Mouse (Mus musculus) megakaryocyte-erythroid progenitor cell, adult 5-6 weeks (primary cell): Measurements from ENCODE around the gene Zfp825. TPM values are rescaled to one million over a fixed set of nuclear protein-coding genes. Genes with fewer than 3 reads are reported as not detected.
A peak's percentile ranks its signal among the peaks of the same experiment; 100 is the strongest.
"Not testable (repeated sequence)": the region's sequence is repeated elsewhere in the genome, so short reads cannot be mapped to it uniquely, and the experiment has no call there.

ENCODE experiments used
- ATAC-seq: replicated peaks from 2 replicates; pipeline ENCODE4 v1.8.0; 2016; ENCODE audit warnings: mild to moderate bottlenecking, inconsistent platforms; ENCODE audit not compliant: severe bottlenecking, poor library complexity, low FRiP score, low TSS enrichment
- total RNA-seq, 2 experiments: library from RNA; stranded (forward) in 1 of 2; stranded (reverse) in 1 of 2; fragments of 200-1000, 215-1000 nt in 1 of 2; fragments of >200 nt in 1 of 2; fragmentation: Nextera tagmentation in 1 of 2; gene quantifications; 2 replicates each; pipeline ENCODE4 v1.2.3; 2014 to 2017

Gene Zfp825
- total RNA-seq (2014; fragmentation: Nextera tagmentation) (10.5 and 15.8 TPM in 2 replicates), total RNA-seq (2017) (3.4 and 15.7 TPM in 2 replicates)

DNA sequence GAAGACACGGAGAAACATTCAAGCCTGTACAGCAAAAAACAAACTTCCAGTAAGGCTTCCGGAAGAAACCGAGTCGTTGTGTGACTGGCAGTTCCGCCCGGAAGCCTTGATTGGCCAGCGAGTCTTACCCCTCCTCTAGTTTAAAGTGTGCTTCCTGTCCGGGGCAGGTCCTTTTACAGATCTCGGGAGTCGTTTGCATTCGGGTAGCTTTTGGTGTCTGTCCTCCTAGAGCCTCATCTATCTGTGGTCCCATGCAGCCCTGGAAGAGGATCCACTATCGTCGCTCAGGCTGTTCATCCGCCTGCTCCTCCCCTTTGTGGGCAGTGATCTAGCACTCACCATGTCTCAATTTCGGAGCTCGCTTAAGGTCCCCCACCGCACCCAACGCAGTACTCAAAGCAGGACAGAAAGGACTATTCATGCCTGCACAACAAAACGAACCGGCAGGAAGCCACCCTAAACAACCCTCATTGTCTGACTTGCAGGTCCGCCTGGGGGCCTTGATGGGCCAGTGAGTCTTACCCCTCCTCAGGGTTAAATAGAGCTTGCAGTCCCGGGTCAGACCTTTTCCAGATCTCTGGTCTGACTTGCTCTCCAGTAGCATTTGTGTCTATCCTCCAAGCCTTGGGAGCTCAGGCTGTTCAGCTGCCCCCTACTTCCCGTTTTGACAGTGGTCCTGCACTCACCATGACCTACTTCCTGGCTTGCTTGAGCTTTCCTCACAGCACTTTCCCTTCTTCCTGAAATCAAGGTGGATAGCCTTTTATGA lies at the start of gene Zfp825:
TSS of gene Zfp825 (minus strand) at position 82 of the 769 bp plus-strand sequence.
- ATAC-seq = peak; percentile 100

DNA sequence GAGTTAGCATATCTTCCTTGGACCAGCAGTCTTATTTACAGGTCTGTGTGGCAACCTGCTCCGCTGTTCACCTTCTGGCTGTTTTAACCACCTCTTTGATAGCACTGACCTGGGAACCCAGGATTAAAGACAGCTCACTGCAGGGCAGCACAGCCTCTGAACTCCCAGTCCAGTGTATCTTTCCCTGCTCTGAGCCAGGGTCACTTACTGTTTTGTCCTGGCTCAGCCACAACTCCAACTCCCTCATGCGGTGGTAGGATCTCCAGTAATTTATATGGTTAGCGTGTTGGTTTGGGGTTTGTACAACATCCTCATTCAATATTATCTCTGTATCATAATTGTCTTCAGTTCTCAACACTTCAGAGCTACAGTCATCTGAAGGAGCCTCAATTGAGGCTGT lies 41.6 kb upstream of the Zfp825 start:
- not testable (repeated sequence) for ATAC-seq

DNA sequence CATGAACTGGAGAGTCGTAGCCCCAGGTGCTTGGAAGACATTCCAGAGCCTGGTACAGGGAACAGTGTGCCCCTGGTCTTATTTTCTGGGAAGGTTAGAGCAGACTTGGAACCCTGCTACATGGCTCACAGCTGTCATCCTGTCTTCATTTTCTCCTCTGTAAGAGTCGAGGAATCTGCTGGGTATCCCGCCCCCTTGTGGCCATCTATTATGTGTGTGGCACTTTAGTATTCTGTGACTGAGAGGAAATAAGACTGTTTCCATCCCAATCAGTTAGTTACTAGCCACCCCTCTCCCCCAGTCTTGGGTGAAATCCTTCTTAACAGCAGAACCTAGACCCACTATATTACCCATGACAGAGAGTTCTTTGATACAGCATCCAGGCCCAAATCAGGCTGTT lies 41.1 kb upstream of the Zfp825 start:
- ATAC-seq = peak; percentile 68

DNA sequence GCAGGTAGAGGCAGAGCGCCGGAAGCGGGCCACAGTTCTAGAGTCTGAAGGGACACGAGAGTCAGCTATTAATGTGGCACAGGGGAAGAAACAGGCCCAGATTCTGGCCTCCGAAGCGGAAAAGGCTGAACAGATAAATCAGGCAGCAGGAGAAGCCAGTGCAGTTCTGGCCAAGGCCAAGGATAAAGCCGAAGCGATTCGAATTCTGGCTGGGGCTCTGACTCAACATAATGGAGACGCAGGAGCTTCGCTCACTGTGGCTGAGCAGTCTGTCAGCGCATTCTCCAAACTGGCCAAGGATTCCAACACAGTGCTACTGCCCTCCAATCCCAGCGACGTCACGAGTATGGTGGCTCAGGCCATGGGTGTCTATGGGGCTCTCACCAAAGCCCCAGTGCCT lies 40.3 kb upstream of the Zfp825 start:
- ATAC-seq = no peak

DNA sequence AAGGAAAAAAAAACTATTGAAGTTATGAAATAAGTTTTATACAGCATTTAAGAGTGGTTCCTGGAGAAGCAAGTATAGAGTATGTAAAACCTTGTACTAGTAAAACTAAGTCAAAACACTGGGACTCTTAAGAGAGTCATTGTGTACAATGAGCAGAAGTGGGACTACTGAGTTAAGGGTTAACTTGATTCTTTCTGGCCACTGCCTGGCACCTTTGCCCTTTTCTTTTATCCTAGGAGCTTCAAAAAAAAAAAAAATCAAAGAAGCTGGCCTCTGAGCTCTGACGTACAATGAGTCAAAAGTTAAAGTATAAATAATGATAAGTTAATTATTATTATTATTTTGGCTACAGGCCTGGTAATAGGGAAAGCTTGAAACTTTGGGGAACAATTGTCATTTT lies 37.5 kb upstream of the Zfp825 start:
- ATAC-seq = not testable (repeated sequence)

DNA sequence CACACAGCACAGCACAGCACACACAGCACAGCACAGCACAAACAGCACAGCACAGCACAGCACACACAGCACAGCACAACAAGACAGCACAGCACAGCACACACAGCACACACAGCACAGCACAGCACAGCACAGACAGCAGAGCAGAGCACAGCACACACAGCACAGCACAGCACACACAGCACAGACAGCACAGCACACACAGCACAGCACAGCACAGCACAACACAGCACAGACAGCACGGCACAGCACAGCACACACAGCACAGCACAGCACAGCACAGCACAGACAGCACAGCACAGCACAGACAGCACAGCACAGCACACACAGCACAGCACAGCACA lies 35.6 kb upstream of the Zfp825 start:
- peak; percentile 79 for ATAC-seq

DNA sequence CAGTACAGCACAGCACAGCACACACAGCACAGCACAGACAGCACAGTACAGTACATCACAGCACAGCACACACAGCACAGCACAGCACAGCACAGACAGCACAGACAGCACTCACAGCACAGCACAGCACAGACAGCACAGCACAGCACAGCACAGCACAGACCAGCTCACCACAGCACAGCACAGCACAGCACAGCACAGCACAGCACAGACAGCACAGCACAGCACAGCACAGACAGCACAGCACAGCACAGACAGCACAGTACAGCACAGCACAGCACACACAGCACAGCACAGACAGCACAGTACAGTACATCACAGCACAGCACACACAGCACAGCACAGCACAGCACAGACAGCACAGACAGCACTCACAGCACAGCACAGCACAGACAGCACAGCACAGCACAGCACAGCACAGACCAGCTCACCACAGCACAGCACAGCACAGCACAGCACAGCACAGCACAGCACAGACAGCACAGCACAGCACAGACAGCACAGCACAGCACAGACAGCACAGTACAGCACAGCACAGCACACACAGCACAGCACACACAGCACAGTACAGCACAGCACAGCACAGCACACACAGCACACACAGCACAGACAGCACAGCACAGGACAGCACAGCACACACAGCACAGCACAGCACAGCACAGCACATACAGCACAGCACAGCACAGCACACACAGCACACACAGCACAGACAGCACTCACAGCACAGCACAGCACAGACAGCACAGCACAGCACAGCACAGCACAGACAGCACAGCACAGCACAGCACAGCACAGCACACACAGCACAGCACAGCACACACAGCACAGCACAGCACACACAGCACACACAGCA lies 35.0 kb upstream of the Zfp825 start:
- 0 out of 2 replicates have a peak, but pooled peaks have one; percentile 50 for ATAC-seq

DNA sequence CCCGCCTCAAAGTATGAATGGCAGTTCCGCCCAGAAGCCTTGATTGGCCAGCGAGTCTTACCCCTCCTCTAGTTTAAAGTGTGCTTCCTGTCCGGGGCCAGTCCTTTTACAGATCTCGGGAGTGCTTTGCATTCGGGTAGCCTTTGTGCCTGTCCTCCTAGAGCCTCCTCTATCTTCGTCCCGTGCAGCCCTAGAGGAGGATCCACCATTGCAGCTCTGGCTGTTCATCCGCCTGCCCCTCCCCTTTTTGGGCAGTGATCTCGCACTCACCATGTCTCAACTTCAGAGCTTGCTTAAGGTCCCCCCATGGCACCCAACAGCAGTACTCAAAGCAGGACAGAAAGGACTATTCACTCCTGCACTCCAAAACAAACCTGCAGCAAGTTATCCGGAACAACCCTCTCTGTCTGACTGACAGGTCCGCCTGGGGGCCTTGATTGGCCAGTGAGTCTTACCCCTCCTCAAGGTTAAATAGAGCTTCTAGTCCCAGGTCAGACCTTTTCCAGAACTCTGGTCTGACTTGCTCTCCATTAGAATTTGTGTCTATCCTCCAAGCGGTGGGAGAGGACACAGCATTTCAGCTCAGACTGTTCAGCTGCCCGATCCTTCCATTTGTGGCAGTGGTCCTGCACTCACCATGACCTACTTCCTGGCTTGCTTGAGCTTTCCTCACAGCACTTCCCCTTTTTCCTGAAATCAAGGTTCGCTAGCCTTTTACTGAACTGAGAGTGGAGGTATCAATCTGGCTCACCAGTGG lies 28.9 kb upstream of the Zfp825 start:
- peak; percentile 99 for ATAC-seq

DNA sequence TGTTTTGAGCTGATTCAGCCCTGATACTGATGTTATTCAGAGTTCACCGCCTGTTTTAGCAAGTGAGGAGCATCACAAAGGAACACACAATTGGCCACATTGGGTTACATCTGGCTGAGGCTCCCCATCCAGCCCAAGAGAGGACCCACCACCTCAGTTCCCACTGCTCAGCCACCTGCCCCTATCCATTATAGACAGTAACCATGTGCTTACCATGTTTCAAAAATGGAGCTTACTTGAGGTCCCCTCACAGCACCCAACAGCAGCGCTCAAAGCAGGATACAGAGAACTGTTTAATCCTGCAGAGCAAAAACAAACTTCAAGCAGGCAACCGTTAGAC lies 28.3 kb upstream of the Zfp825 start:
- ATAC-seq = not testable (repeated sequence)

DNA sequence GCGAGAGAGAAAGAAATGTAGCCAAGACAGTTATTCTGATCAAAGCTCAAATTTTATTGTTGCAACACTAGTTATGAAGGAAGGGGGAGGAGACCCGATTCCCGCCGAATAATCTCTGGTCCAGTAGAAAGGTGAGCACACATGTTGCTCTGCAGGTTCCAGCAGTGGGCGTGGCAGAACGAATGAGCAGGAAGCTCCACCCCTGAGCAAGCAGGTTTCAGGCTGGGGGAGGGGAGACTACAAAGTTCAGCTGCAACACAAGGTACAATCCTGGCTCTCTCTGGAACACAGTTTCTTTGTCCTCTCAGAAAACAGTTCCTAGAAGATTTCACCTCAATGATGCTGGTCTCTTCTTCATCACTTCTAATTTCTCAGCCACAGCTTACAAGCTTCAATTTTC lies 14.2 kb upstream of the Zfp825 start:
- not testable (repeated sequence) for ATAC-seq

DNA sequence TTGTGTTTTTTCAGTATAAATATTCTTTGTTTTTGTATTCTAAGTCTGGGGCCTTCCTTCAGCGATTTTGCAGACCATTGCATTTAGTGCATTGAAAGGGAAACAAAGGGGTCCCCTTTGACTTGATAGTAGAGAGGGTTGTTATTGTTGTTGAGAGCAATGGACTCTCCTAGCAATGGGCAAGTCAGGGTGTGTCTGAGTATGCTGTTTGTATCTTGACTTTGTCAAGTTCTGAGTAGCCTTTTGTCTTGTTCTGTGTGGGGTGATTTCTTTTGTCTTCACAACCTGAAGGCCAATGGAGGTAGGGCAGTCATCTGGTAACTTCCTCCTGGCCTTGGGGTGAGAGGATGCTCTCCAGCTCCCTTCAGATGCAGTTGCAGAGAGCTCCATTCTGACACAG lies 9.1 kb upstream of the Zfp825 start:
- ATAC-seq = not testable (repeated sequence)

DNA sequence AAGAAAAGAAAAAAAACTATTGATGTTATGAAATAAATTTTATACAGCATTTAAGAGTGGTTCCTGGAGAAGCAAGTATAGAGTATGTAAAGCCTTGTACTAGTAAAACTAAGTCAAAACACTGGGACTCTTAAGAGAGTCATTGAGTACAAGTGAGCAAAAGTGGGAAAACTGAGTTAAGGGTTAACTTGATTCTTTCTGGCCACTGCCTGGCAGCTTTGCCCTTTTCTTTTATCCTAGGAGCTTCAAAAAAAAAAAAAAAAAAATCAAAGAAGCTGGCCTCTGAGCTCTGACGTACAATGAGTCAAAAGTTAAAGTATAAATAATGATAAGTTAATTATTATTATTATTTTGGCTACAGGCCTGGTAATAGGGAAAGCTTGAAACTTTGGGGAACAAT lies 5.9 kb upstream of the Zfp825 start:
- ATAC-seq = not testable (repeated sequence)

DNA sequence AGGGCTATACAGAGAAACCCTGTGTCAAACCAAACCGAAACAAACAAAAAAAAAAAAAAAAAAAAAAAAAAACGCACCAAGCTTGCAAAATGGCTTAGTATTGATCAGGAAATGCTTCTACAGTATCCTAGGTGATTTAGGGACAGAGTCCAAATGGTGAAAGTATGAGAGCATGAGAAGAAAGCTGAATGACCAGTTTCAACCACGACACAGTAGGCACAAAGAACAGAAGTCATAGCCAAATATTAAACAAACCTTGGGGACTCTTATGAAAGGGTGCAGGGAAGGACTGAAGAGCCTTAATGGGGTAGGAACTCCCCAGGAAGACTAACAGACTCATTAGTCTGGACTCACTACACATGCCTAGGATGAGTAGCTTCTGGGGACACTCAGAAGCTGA lies 9.5 kb downstream of the Zfp825 start:
- not testable (repeated sequence) for ATAC-seq

DNA sequence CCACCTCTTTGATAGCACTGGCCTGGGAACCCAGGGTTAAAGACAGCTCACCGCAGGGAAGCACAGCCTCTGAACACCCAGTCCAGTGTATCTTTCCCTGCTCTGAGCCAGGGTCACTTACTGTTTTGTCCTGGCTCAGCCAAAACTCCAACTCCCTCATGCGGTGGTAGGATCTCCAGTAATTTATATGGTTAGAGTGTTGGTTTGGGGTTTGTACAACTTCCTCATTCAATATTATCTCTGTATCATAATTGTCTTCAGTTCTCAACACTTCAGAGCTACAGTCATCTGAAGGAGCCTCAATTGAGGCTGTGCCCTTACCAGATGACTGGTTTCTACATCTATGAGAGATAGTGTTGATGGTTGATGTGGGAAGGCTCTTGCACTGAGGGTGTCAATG lies 22.3 kb downstream of the Zfp825 start:
- ATAC-seq = not testable (repeated sequence)

DNA sequence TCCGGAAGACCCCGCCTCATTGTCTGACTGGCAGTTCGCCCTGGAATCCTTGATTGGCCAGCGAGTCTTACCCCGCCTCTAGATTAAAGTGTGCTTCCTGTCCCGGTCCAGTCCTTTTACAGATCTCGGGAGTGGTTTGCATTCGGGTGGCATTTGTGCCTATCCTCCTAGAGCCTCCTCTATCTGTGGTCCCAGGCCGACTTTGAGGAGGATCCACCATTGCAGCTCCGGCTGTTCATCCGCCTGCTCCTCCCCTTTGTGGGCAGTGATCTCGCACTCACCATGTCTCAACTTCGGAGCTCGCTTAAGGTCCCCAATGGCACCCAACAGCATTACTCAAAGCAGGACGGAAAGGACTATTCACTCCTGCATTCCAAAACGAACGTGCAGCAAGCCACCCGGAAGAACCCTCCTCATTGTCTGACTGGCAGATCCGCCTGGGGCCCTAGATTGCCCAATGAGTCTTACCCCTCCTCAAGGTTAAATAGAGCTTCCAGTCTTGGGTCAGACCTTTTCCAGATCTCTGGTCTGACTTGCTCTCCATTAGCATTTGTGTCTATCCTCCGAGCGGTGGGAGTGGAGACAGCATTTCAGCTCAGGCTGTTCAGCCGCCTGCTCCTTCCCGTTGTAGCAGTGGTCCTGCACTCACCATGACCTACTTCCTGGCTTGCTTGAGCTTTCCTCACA lies 30.9 kb downstream of the Zfp825 start:
- peak; percentile 100 for ATAC-seq

DNA sequence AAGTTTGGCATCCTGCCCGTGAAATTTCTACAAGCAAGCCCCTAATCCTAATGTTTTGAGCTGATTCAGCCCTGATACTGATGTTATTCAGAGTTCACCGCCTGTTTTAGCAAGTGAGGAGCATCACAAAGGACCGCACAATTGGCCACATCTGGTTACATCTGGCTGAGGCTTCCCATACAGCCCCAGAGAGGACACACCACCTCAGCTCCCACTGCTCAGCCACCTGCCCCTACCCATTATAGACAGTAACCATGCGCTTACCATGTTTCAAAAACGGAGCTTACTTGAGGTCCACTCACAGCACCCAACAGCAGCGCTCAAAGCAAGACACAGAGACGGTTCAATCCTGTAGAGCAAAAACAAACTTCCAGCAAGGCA lies 31.5 kb downstream of the Zfp825 start:
- not testable (repeated sequence) for ATAC-seq

DNA sequence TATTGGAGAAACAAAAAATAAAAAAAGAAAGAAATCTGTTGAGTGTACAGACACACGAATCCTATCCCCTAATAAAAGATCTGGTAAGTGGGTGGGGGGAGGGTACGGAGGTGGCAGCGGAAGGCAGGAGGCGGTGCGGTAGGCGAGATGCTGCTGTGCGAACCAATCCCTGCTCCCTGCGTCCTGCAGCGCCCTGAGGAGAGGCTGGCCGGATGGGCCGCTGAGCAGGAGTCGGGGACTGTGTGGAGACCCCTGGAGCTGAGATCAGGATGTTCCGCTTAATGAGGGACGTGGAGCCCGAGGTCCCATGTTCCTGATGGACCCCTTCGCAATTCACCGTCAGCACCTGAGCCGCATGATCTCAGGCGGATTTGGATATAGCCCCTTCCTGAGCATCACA lies 53.9 kb downstream of the Zfp825 start:
- ATAC-seq = no peak
